Comparison of ENCODE assay signal across 8 mouse cellular contexts in genomic region chr2:172613891-172614391, GRCm38 (mm10).
DNase-seq lines count a peak whose midpoint lies in the region; ATAC-seq and TF ChIP-seq lines count a peak whose summit lies in the region.

No protein-coding gene starts in this region.

- 2% methylated on average over 18 of the region's 18 CpGs for WGBS in limb, embryonic 15.5 days
- 2% methylated on average over 18 of the region's 18 CpGs for WGBS in stomach, postnatal 0 days

- H3K36me3 ChIP-seq in megakaryocyte, embryonic 14.5 days (replicated peaks; ENCODE audit: low read length), result no peaks in the 10 kb centered on the region
- H3K36me3 ChIP-seq in limb, embryonic 15.5 days, result no peaks in the 10 kb centered on the region
- no peaks in the 10 kb centered on the region for H3K36me3 ChIP-seq in stomach, postnatal 0 days (ENCODE audit: control insufficient read depth, insufficient read depth, low read length)

- H3K9ac ChIP-seq in limb, embryonic 15.5 days, result no peak overlapping the region
- 0 out of 2 replicates have a peak overlapping the region, but pooled peaks have one; percentile 38 for H3K9ac ChIP-seq in stomach, postnatal 0 days (ENCODE audit: low read length)

- H3K4me1 ChIP-seq in megakaryocyte, embryonic 14.5 days, result peaks cover 6% of the 10 kb centered on the region; the same call in 1 of the 2 replicates
- H3K4me1 ChIP-seq in embryonic fibroblast, embryonic 13.5 days (ENCODE audit: control insufficient read depth, insufficient read depth, low read length), result no peaks in the 10 kb centered on the region
- peaks cover 18% of the 10 kb centered on the region for H3K4me1 ChIP-seq in limb, embryonic 15.5 days
- H3K4me1 ChIP-seq in stomach, postnatal 0 days (replicated peaks; ENCODE audit: control insufficient read depth, insufficient read depth), result no peaks in the 10 kb centered on the region

- H3K27me3 ChIP-seq in megakaryocyte, embryonic 14.5 days (replicated peaks), result peaks cover 27% of the 10 kb centered on the region
- H3K27me3 ChIP-seq in limb, embryonic 15.5 days, result 0 out of 2 replicates have a peak, but pooled peaks cover 6% of the 10 kb centered on the region
- no peaks in the 10 kb centered on the region for H3K27me3 ChIP-seq in stomach, postnatal 0 days (ENCODE audit: control insufficient read depth, insufficient read depth, low read length)

- H3K4me3 ChIP-seq in megakaryocyte, embryonic 14.5 days (replicated peaks), result peak overlapping the region; percentile 18
- peak overlapping the region; percentile 6 for H3K4me3 ChIP-seq in embryonic fibroblast, embryonic 13.5 days (ENCODE audit: insufficient read depth, low read length)
- H3K4me3 ChIP-seq in limb, embryonic 15.5 days, result peak overlapping the region; percentile 28
- H3K4me3 ChIP-seq in stomach, postnatal 0 days (ENCODE audit: low read depth, low read length), result peak overlapping the region; percentile 31

- no peak for DNase-seq in stomach, postnatal 0 days (ENCODE audit: low spot score)
- DNase-seq in left cerebral cortex, adult 18-20 months (ENCODE audit: low spot score in 2 of 2), result no peak
- DNase-seq in left cerebral cortex, postnatal 4 days, result no peak

- ATAC-seq in megakaryocyte, adult 5-6 weeks (ENCODE audit: poor library complexity, severe bottlenecking), result no peak
- ATAC-seq in limb, embryonic 15.5 days (ENCODE audit: insufficient number of reproducible peaks, low FRiP score, low TSS enrichment, low read depth), result no peak
- ATAC-seq in stomach, postnatal 0 days (ENCODE audit: low FRiP score, low TSS enrichment), result no peak
- ATAC-seq in megakaryocyte-erythroid progenitor cell, adult 5-6 weeks (replicated peaks; ENCODE audit: low FRiP score, low TSS enrichment, poor library complexity, severe bottlenecking), result no peak

- no peak overlapping the region for H3K27ac ChIP-seq in embryonic fibroblast, embryonic 13.5 days (ENCODE audit: insufficient read depth, low read length)
- H3K27ac ChIP-seq in limb, embryonic 15.5 days, result no peak overlapping the region
- H3K27ac ChIP-seq in stomach, postnatal 0 days (replicated peaks), result no peak overlapping the region

- TF ChIP-seq POLR2A in embryonic fibroblast, embryonic 13.5 days (IDR thresholded peaks at IDR 0.05; ENCODE audit: low read depth, low read length), result no peak

- intact Hi-C loops in left cerebral cortex, postnatal 4 days (cut with DNase I), result no loop called here

- no peak for TF ChIP-seq CTCF in embryonic fibroblast, embryonic 13.5 days (IDR thresholded peaks at IDR 0.05; ENCODE audit: borderline replicate concordance, insufficient read depth, low read length)
- no peak for TF ChIP-seq CTCF in stomach, postnatal 0 days (IDR thresholded peaks at IDR 0.05; ENCODE audit: low read depth)

- peak overlapping the region; percentile 50 for H3K4me2 ChIP-seq in limb, embryonic 15.5 days
- peak overlapping the region; percentile 44 for H3K4me2 ChIP-seq in stomach, postnatal 0 days (replicated peaks; ENCODE audit: low read depth)

- no peak for TF ChIP-seq EP300 in stomach, postnatal 0 days (optimal IDR thresholded peaks at IDR 0.05)

- H3K9me3 ChIP-seq in megakaryocyte, embryonic 14.5 days, result no peaks in the 10 kb centered on the region
- H3K9me3 ChIP-seq in limb, embryonic 15.5 days, result no peaks in the 10 kb centered on the region
- H3K9me3 ChIP-seq in stomach, postnatal 0 days (ENCODE audit: control insufficient read depth, low read length), result no peaks in the 10 kb centered on the region
